Comparison of ENCODE assay signal across 20 mouse cellular contexts in the genomic region with DNA sequence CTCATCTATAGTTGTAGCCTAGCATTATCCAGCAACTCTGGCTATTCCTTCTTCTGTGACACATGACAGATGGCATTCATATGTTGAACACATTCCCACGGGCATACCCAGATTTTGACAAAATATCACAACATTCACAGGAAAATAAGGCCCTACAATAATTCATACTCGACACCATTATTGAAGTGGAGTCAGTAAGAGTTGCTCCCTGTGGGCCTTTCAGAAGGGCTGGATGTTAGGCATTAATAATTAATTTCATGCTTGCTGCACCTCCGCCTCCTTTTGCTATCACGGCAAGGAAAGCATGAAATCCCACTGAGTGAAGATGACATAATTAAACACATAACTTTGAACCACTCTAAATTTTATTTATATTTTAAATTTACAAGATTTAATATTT.
DNase-seq lines count a peak whose midpoint lies in the region; ATAC-seq and TF ChIP-seq lines count a peak whose summit lies in the region.
"Had no signal": no experiment of that assay in that cellular context is flagged by ENCODE, and none has a peak within 500 bp of the region (broad histone marks: within the 10 kb centered on the region; RNA-seq: fewer than 3 reads in every experiment).

No protein-coding gene starts in this region.

- H3K4me2 ChIP-seq in hindbrain, embryonic 11.5 days (replicated peaks; ENCODE audit: low read depth, low read length) = no peak overlapping the region
- H3K4me2 ChIP-seq in hindbrain, embryonic 16.5 days (ENCODE audit: low read length) = no peak overlapping the region
- no peak overlapping the region for H3K4me2 ChIP-seq in midbrain, postnatal 0 days (ENCODE audit: low read depth, low read length, poor library complexity, severe bottlenecking)
- H3K4me2 ChIP-seq: embryonic facial prominence, embryonic 12.5 days; intestine, embryonic 15.5 days; liver, embryonic 15.5 days had no signal

- TF ChIP-seq POLR2A in brain, embryonic 14.5 days (IDR thresholded peaks at IDR 0.05; ENCODE audit: borderline replicate concordance, extremely low read depth, insufficient read depth, insufficient read length, poor library complexity, severe bottlenecking) = no peak

- no peaks in the 10 kb centered on the region for H3K9me3 ChIP-seq in hindbrain, embryonic 11.5 days (ENCODE audit: control insufficient read depth, low read length)
- H3K9me3 ChIP-seq in hindbrain, embryonic 10.5 days = no peaks in the 10 kb centered on the region
- no peaks in the 10 kb centered on the region for H3K9me3 ChIP-seq in hindbrain, embryonic 16.5 days (ENCODE audit: control insufficient read depth, low read length)
- no peaks in the 10 kb centered on the region for H3K9me3 ChIP-seq in midbrain, postnatal 0 days (ENCODE audit: low read length)
- H3K9me3 ChIP-seq: embryonic facial prominence, embryonic 12.5 days; intestine, embryonic 15.5 days; limb, embryonic 10.5 days; liver, embryonic 15.5 days had no signal

- H3K9ac ChIP-seq in hindbrain, embryonic 11.5 days (ENCODE audit: low read depth, low read length) = no peak overlapping the region
- no peak overlapping the region for H3K9ac ChIP-seq in hindbrain, embryonic 16.5 days (ENCODE audit: low read depth, low read length)
- no peak overlapping the region for H3K9ac ChIP-seq in midbrain, postnatal 0 days (replicated peaks; ENCODE audit: low read length, poor library complexity, severe bottlenecking)
- H3K9ac ChIP-seq: embryonic facial prominence, embryonic 12.5 days; intestine, embryonic 15.5 days; liver, embryonic 15.5 days had no signal

- WGBS in hindbrain, embryonic 11.5 days = 43% methylated on average over 4 of the region's 4 CpGs
- WGBS in hindbrain, embryonic 10.5 days = 49% methylated on average over 4 of the region's 4 CpGs
- WGBS in hindbrain, embryonic 16.5 days = 17% methylated on average over 4 of the region's 4 CpGs
- 31% methylated on average over 4 of the region's 4 CpGs for WGBS in midbrain, postnatal 0 days

- no peak for TF ChIP-seq CTCF in brain, embryonic 14.5 days (IDR thresholded peaks at IDR 0.05; ENCODE audit: borderline replicate concordance, extremely low read depth, insufficient read depth, insufficient read length)
- no peak for TF ChIP-seq CTCF in midbrain, postnatal 0 days (IDR thresholded peaks at IDR 0.05)

- ATAC-seq in hindbrain, embryonic 11.5 days (ENCODE audit: low FRiP score) = peak; percentile 71; the same call in 1 of the 2 replicates
- peak; percentile 27 for ATAC-seq in hindbrain, embryonic 16.5 days
- ATAC-seq in midbrain, postnatal 0 days (ENCODE audit: low FRiP score) = no peak
- ATAC-seq: CD4-positive, CD25-positive, alpha-beta regulatory T cell, adult 4 months; intestine, embryonic 15.5 days had no signal

- DNase-seq in hindbrain, embryonic 11.5 days (ENCODE audit: low spot score) = peak; percentile 11
- no peak for DNase-seq in hindbrain, embryonic 10.5 days (ENCODE audit: low spot score)
- peak; percentile 59 for DNase-seq in brain, embryonic 14.5 days (ENCODE audit: low read depth)
- peak; percentile 30 for DNase-seq in midbrain, postnatal 0 days (ENCODE audit: low spot score)
- DNase-seq in gastrocnemius, postnatal 10 days = no peak
- DNase-seq in layer of hippocampus, postnatal 25 days (ENCODE audit: extremely low spot score in 1 of 2, low spot score in 1 of 2) = no peak
- DNase-seq: adrenal gland, postnatal 36 days; cerebellum, adult 11-12 months; cerebellum, postnatal 10 days; kidney, adult 8-10 months; kidney, postnatal 10 days; liver; right cerebral cortex, postnatal 14 days had no signal

- H3K27me3 ChIP-seq in hindbrain, embryonic 11.5 days (ENCODE audit: control insufficient read depth, insufficient read depth, low read length) = no peaks in the 10 kb centered on the region
- no peaks in the 10 kb centered on the region for H3K27me3 ChIP-seq in hindbrain, embryonic 10.5 days (ENCODE audit: insufficient read depth, poor library complexity, severe bottlenecking)
- H3K27me3 ChIP-seq in hindbrain, embryonic 16.5 days (replicated peaks; ENCODE audit: control insufficient read depth, insufficient read depth, low read length) = no peaks in the 10 kb centered on the region
- H3K27me3 ChIP-seq in midbrain, postnatal 0 days (ENCODE audit: insufficient read depth, low read length) = no peaks in the 10 kb centered on the region
- H3K27me3 ChIP-seq: embryonic facial prominence, embryonic 12.5 days; intestine, embryonic 15.5 days; liver, embryonic 15.5 days had no signal

- H3K27ac ChIP-seq in hindbrain, embryonic 11.5 days (ENCODE audit: low read depth, low read length) = no peak overlapping the region
- no peak overlapping the region for H3K27ac ChIP-seq in hindbrain, embryonic 10.5 days
- H3K27ac ChIP-seq in hindbrain, embryonic 16.5 days (ENCODE audit: low read depth, low read length) = no peak overlapping the region
- H3K27ac ChIP-seq in midbrain, postnatal 0 days (ENCODE audit: low read depth, low read length) = no peak overlapping the region
- H3K27ac ChIP-seq: embryonic facial prominence, embryonic 12.5 days; intestine, embryonic 15.5 days; limb, embryonic 10.5 days; liver, embryonic 15.5 days; macrophage had no signal

- H3K4me3 ChIP-seq in hindbrain, embryonic 11.5 days (ENCODE audit: low read depth, low read length) = no peak overlapping the region
- no peak overlapping the region for H3K4me3 ChIP-seq in hindbrain, embryonic 10.5 days
- no peak overlapping the region for H3K4me3 ChIP-seq in hindbrain, embryonic 16.5 days (ENCODE audit: low read length)
- H3K4me3 ChIP-seq in midbrain, postnatal 0 days (ENCODE audit: low read depth, low read length) = no peak overlapping the region
- H3K4me3 ChIP-seq: embryonic facial prominence, embryonic 12.5 days; intestine, embryonic 15.5 days; limb, embryonic 10.5 days; liver, embryonic 15.5 days had no signal

- H3K4me1 ChIP-seq in hindbrain, embryonic 11.5 days (replicated peaks; ENCODE audit: control insufficient read depth, insufficient read depth, low read length) = no peaks in the 10 kb centered on the region
- no peaks in the 10 kb centered on the region for H3K4me1 ChIP-seq in hindbrain, embryonic 10.5 days (replicated peaks)
- no peaks in the 10 kb centered on the region for H3K4me1 ChIP-seq in hindbrain, embryonic 16.5 days (ENCODE audit: control insufficient read depth, insufficient read depth, low read depth, low read length)
- H3K4me1 ChIP-seq in midbrain, postnatal 0 days (ENCODE audit: insufficient read depth, low read length) = no peaks in the 10 kb centered on the region
- H3K4me1 ChIP-seq: embryonic facial prominence, embryonic 12.5 days; intestine, embryonic 15.5 days; limb, embryonic 10.5 days; liver, embryonic 15.5 days had no signal

- H3K36me3 ChIP-seq in hindbrain, embryonic 11.5 days (ENCODE audit: control insufficient read depth, insufficient read depth, low read length) = no peaks in the 10 kb centered on the region
- H3K36me3 ChIP-seq in hindbrain, embryonic 10.5 days = no peaks in the 10 kb centered on the region
- H3K36me3 ChIP-seq in hindbrain, embryonic 16.5 days (ENCODE audit: control insufficient read depth, insufficient read depth, low read length) = no peaks in the 10 kb centered on the region
- H3K36me3 ChIP-seq in midbrain, postnatal 0 days (ENCODE audit: insufficient read depth, low read length) = no peaks in the 10 kb centered on the region
- H3K36me3 ChIP-seq: embryonic facial prominence, embryonic 12.5 days; intestine, embryonic 15.5 days; limb, embryonic 10.5 days; liver, embryonic 15.5 days had no signal

Comparison
In these comparisons a context has a peak if more than half of its experiments do, and no peak if none do; other contexts are left out.
1. DNase-seq: peak in hindbrain, embryonic 11.5 days (single experiment), brain, embryonic 14.5 days (single experiment) and midbrain, postnatal 0 days (single experiment); none in hindbrain, embryonic 10.5 days (single experiment), gastrocnemius, postnatal 10 days (single experiment) and layer of hippocampus, postnatal 25 days (0 of 2).